Mouse (Mus musculus): ENCODE data around the gene Strn4. TPM values are rescaled to one million over a fixed set of nuclear protein-coding genes. Genes with fewer than 3 reads are reported as not detected.

Gene Strn4
- polyA plus RNA-seq (2014; fragmentation: Nextera tagmentation; extraction: Ambion mirVana) = 112 and 130 TPM in 2 replicates

GRCm38 (mm10) chr7:16815351-16815941, at the start of gene Strn4:
Gene Strn4 (plus strand): TSS chr7:16815889.
- ATAC-seq (ENCODE audit: low FRiP score) = peak; percentile 80
- Histone ChIP-seq H3K4me1 (replicated peaks; ENCODE audit: control insufficient read depth, insufficient read depth, low read length) (peaks cover 33% of the 10 kb centered on the region), H3K27me3 (ENCODE audit: control insufficient read depth, insufficient read depth, low read length) (peaks cover 23% of the 10 kb centered on the region), H3K4me3 (ENCODE audit: low read depth, low read length) (peak within 1 kb of the TSS; percentile 98), H3K9me3 (ENCODE audit: control insufficient read depth, low read length) (no peaks in the 10 kb centered on the region), H3K4me2 (replicated peaks; ENCODE audit: low read depth, low read length) (peak within 1 kb of the TSS; percentile 92), H3K9ac (ENCODE audit: low read depth, low read length) (peak within 1 kb of the TSS; percentile 100), H3K36me3 (ENCODE audit: control insufficient read depth, insufficient read depth, low read length) (no peaks in the 10 kb centered on the region), H3K27ac (ENCODE audit: low read depth, low read length) (peak within 1 kb of the TSS; percentile 99)
- DNase-seq (ENCODE audit: low spot score) = peak; percentile 71
- 0% methylated on average over 1 of the region's 1 CpGs for WGBS

- DNase-seq (ENCODE audit: low spot score) = no peak
- no peak for ATAC-seq (ENCODE audit: low FRiP score)
- no peak overlapping the region for H3K4me2 ChIP-seq (replicated peaks; ENCODE audit: low read depth, low read length)
- H3K4me3 ChIP-seq (ENCODE audit: low read depth, low read length) = no peak overlapping the region
- 32% methylated on average over 2 of the region's 2 CpGs for WGBS
- H3K27me3 ChIP-seq (ENCODE audit: control insufficient read depth, insufficient read depth, low read length) = no peaks in the 10 kb centered on the region
- H3K36me3 ChIP-seq (ENCODE audit: control insufficient read depth, insufficient read depth, low read length) = no peaks in the 10 kb centered on the region
- no peaks in the 10 kb centered on the region for H3K9me3 ChIP-seq (ENCODE audit: control insufficient read depth, low read length)
- no peak overlapping the region for H3K9ac ChIP-seq (ENCODE audit: low read depth, low read length)
- H3K27ac ChIP-seq (ENCODE audit: low read depth, low read length) = no peak overlapping the region
- no peaks in the 10 kb centered on the region for H3K4me1 ChIP-seq (replicated peaks; ENCODE audit: control insufficient read depth, insufficient read depth, low read length)
Observed at GRCm38 (mm10) chr7:16766443-16766842, 49.2 kb upstream of the Strn4 start.

- no peak overlapping the region for H3K4me3 ChIP-seq (ENCODE audit: low read depth, low read length)
- no peak for DNase-seq (ENCODE audit: low spot score)
- H3K36me3 ChIP-seq (ENCODE audit: control insufficient read depth, insufficient read depth, low read length) = no peaks in the 10 kb centered on the region
- H3K9ac ChIP-seq (ENCODE audit: low read depth, low read length) = no peak overlapping the region
- H3K9me3 ChIP-seq (ENCODE audit: control insufficient read depth, low read length) = no peaks in the 10 kb centered on the region
- H3K4me1 ChIP-seq (replicated peaks; ENCODE audit: control insufficient read depth, insufficient read depth, low read length) = no peaks in the 10 kb centered on the region
- H3K4me2 ChIP-seq (replicated peaks; ENCODE audit: low read depth, low read length) = no peak overlapping the region
- no peak overlapping the region for H3K27ac ChIP-seq (ENCODE audit: low read depth, low read length)
- 54% methylated on average over 5 of the region's 5 CpGs for WGBS
- no peak for ATAC-seq (ENCODE audit: low FRiP score)
- no peaks in the 10 kb centered on the region for H3K27me3 ChIP-seq (ENCODE audit: control insufficient read depth, insufficient read depth, low read length)
Observed at GRCm38 (mm10) chr7:16775888-16776287, 39.8 kb upstream of the Strn4 start.

- no peak overlapping the region for H3K27ac ChIP-seq (ENCODE audit: low read depth, low read length)
- no peaks in the 10 kb centered on the region for H3K27me3 ChIP-seq (ENCODE audit: control insufficient read depth, insufficient read depth, low read length)
- no peak for DNase-seq (ENCODE audit: low spot score)
- no peaks in the 10 kb centered on the region for H3K36me3 ChIP-seq (ENCODE audit: control insufficient read depth, insufficient read depth, low read length)
- peaks cover 6% of the 10 kb centered on the region; the same call in 1 of the 2 replicates for H3K4me1 ChIP-seq (replicated peaks; ENCODE audit: control insufficient read depth, insufficient read depth, low read length)
- H3K9me3 ChIP-seq (ENCODE audit: control insufficient read depth, low read length) = no peaks in the 10 kb centered on the region
- WGBS = 77% methylated on average over 5 of the region's 5 CpGs
- H3K4me2 ChIP-seq (replicated peaks; ENCODE audit: low read depth, low read length) = no peak overlapping the region
- no peak overlapping the region for H3K9ac ChIP-seq (ENCODE audit: low read depth, low read length)
- no peak for ATAC-seq (ENCODE audit: low FRiP score)
- H3K4me3 ChIP-seq (ENCODE audit: low read depth, low read length) = no peak overlapping the region
Observed at GRCm38 (mm10) chr7:16780076-16780475, 35.6 kb upstream of the Strn4 start.

- peak within 1 kb of the TSS; percentile 73 for H3K9ac ChIP-seq (ENCODE audit: low read depth, low read length)
- no peaks in the 10 kb centered on the region for H3K36me3 ChIP-seq (ENCODE audit: control insufficient read depth, insufficient read depth, low read length)
- H3K9me3 ChIP-seq (ENCODE audit: control insufficient read depth, low read length) = no peaks in the 10 kb centered on the region
- DNase-seq (ENCODE audit: low spot score) (peak; percentile 95), ATAC-seq (ENCODE audit: low FRiP score) (peak; percentile 92)
- H3K4me1 ChIP-seq (replicated peaks; ENCODE audit: control insufficient read depth, insufficient read depth, low read length) = peaks cover 6% of the 10 kb centered on the region; the same call in 1 of the 2 replicates
- H3K4me3 ChIP-seq (ENCODE audit: low read depth, low read length) = peak within 1 kb of the TSS; percentile 71
- WGBS = 3% methylated on average over 34 of the region's 34 CpGs
- peak within 1 kb of the TSS; percentile 99 for H3K4me2 ChIP-seq (replicated peaks; ENCODE audit: low read depth, low read length)
- H3K27me3 ChIP-seq (ENCODE audit: control insufficient read depth, insufficient read depth, low read length) = no peaks in the 10 kb centered on the region
- H3K27ac ChIP-seq (ENCODE audit: low read depth, low read length) = no peak within 1 kb of the TSS
Observed at GRCm38 (mm10) chr7:16780825-16781554, 34.7 kb upstream of the Strn4 start, which contains the start of gene Slc1a5. Gene Slc1a5 (plus strand): TSS chr7:16781340.

- Histone ChIP-seq H3K4me1 (replicated peaks; ENCODE audit: control insufficient read depth, insufficient read depth, low read length) (peaks cover 6% of the 10 kb centered on the region; the same call in 1 of the 2 replicates), H3K27me3 (ENCODE audit: control insufficient read depth, insufficient read depth, low read length) (no peaks in the 10 kb centered on the region), H3K36me3 (ENCODE audit: control insufficient read depth, insufficient read depth, low read length) (no peaks in the 10 kb centered on the region), H3K4me2 (replicated peaks; ENCODE audit: low read depth, low read length) (peak overlapping the region; percentile 99), H3K4me3 (ENCODE audit: low read depth, low read length) (peak overlapping the region; percentile 71), H3K27ac (ENCODE audit: low read depth, low read length) (no peak overlapping the region), H3K9ac (ENCODE audit: low read depth, low read length) (peak overlapping the region; percentile 73), H3K9me3 (ENCODE audit: control insufficient read depth, low read length) (no peaks in the 10 kb centered on the region)
- ATAC-seq (ENCODE audit: low FRiP score) (peak; percentile 15), DNase-seq (ENCODE audit: low spot score) (no peak)
- WGBS = under 1% methylated on average over 10 of the region's 10 CpGs
Observed at GRCm38 (mm10) chr7:16781555-16781815, 34.2 kb upstream of the Strn4 start.

GRCm38 (mm10) chr7:16781816-16782554, 33.7 kb upstream of the Strn4 start:
- Histone ChIP-seq H3K9me3 (ENCODE audit: control insufficient read depth, low read length) (no peaks in the 10 kb centered on the region), H3K4me1 (replicated peaks; ENCODE audit: control insufficient read depth, insufficient read depth, low read length) (peaks cover 6% of the 10 kb centered on the region; the same call in 1 of the 2 replicates), H3K36me3 (ENCODE audit: control insufficient read depth, insufficient read depth, low read length) (no peaks in the 10 kb centered on the region), H3K4me2 (replicated peaks; ENCODE audit: low read depth, low read length) (peak overlapping the region; percentile 99), H3K4me3 (ENCODE audit: low read depth, low read length) (peak overlapping the region; percentile 71), H3K27me3 (ENCODE audit: control insufficient read depth, insufficient read depth, low read length) (no peaks in the 10 kb centered on the region), H3K27ac (ENCODE audit: low read depth, low read length) (no peak overlapping the region), H3K9ac (ENCODE audit: low read depth, low read length) (peak overlapping the region; percentile 73)
- ATAC-seq (ENCODE audit: low FRiP score) (peak; percentile 23; the same call in 1 of the 2 replicates), DNase-seq (ENCODE audit: low spot score) (peak; percentile 67)
- under 1% methylated on average over 53 of the region's 60 CpGs for WGBS

- no peaks in the 10 kb centered on the region for H3K9me3 ChIP-seq (ENCODE audit: control insufficient read depth, low read length)
- peak overlapping the region; percentile 71 for H3K4me3 ChIP-seq (ENCODE audit: low read depth, low read length)
- peak overlapping the region; percentile 99 for H3K4me2 ChIP-seq (replicated peaks; ENCODE audit: low read depth, low read length)
- DNase-seq (ENCODE audit: low spot score) = no peak
- no peak overlapping the region for H3K27ac ChIP-seq (ENCODE audit: low read depth, low read length)
- no peaks in the 10 kb centered on the region for H3K27me3 ChIP-seq (ENCODE audit: control insufficient read depth, insufficient read depth, low read length)
- WGBS = 2% methylated on average over 11 of the region's 11 CpGs
- H3K4me1 ChIP-seq (replicated peaks; ENCODE audit: control insufficient read depth, insufficient read depth, low read length) = peaks cover 6% of the 10 kb centered on the region; the same call in 1 of the 2 replicates
- no peaks in the 10 kb centered on the region for H3K36me3 ChIP-seq (ENCODE audit: control insufficient read depth, insufficient read depth, low read length)
- ATAC-seq (ENCODE audit: low FRiP score) = no peak
- peak overlapping the region; percentile 73 for H3K9ac ChIP-seq (ENCODE audit: low read depth, low read length)
Observed at GRCm38 (mm10) chr7:16782555-16783125, 33.0 kb upstream of the Strn4 start.
